Mouse (Mus musculus) liver, embryonic 14.5 days (tissue): ENCODE measurements around the gene Aqp9.

Experiments used
- CTCF ChIP-seq: IDR thresholded peaks from 2 replicates; pipeline ENCODE4 v1.5.1; 2016; ENCODE audit warnings: antibody characterized with exemption, low read depth, control low read depth
- EP300 ChIP-seq: IDR thresholded peaks from 2 replicates; pipeline ENCODE4 v1.6.1; 2016; ENCODE audit warnings: antibody characterized with exemption, low read depth

DNA sequence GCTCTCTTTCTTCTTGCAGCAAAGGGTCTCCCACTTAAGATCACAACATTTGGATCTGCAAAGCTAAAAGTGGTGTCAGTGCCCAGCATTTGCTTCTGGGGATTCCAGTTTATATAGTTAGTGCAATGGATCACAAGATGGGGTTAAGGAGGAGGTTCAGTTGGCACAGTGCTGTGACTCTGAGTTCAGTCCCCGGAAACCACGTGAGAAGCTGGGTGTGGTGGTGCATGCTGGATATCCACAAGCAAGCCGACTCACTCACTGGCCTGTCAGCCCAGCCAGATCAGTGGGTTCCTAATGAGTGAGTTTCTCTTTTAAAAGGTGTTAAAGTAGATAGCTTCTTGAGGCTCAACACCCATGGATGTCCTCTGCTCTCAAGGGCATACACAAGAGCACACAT is 40.8 kb upstream of the Aqp9 start:
- no peak for TF ChIP-seq EP300
- TF ChIP-seq CTCF: no peak
